Mouse (Mus musculus): ENCODE measurements at regions not wholly inside any gene's neighbourhood (a gene's known extent, or its start where the extent isn't known, plus 50 kb on each side); places are given as distances from the start of the nearest gene placed in this dataset.
A peak's percentile ranks its signal among the peaks of the same experiment; 100 is the strongest.

DNA sequence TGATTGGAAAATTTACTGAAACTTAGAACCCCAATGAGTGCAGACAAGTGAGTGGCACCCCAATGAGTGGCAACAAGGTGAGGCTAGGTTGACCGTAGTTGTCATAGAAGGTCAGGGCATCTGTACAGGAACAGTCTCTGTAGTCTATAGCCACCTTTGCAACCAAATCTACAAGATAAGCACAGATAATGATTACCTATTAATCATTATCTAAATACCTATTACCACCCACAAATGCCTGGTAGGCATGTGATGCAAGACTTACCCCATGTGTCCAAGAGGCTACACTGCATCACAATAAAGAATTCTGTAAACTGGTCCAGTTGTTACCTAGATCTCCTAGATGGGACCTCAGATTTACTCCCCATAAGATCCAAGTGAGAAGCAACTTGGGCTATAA, 778.7 kb downstream of the Cntnap5b start:
- no peak for DNase-seq (ENCODE audit: low spot score in 2 of 2)

DNA sequence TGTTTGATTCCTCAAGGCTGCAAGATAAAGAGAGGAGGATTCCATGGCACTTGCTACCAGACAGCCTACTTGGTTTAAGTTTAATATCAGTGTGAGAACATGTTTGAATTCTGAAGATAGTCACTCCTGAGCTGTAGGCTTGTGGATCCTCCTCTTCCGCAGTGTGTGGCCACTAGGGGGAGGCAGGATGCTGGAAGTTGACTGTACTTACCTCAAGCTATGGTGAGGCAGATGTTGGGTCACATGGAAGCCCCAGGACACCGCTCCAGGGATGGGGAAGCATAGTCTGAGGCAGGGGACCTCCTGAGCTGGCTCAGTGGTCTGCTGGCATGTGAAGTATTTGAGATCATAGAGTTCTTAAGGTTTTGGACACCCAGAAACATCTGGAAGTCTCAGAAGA, 784.4 kb downstream of the Cntnap5b start:
- DNase-seq (ENCODE audit: low spot score in 2 of 2), result peak; percentile 5 to 28
